Mouse (Mus musculus) stomach, embryonic 14.5 days (tissue): Measurements from ENCODE around the gene Ankra2. TPM values are rescaled to one million over a fixed set of nuclear protein-coding genes. Genes with fewer than 3 reads are reported as not detected.

Experiments used
- ATAC-seq: fragments of 200-750 bp; cut with Nextera tagmentation; 2 replicates; pipeline ENCODE4 v1.8.0; 2017; ENCODE audit warnings: low read depth, moderate TSS enrichment; ENCODE audit not compliant: insufficient number of reproducible peaks, insufficient read depth, low FRiP score
- H3K27ac ChIP-seq: fragments of 300-500 bp; sonication (generic); 2 replicates; pipeline ENCODE4 v1.5.1; 2014; ENCODE audit warnings: mild to moderate bottlenecking, low read length, moderate library complexity, mixed read lengths
- H3K27me3 ChIP-seq: fragments of 300-500 bp; sonication (generic); 2 replicates; pipeline ENCODE4 v1.6.1; 2014; ENCODE audit warnings: low read length, control low read depth, mixed read lengths; ENCODE audit not compliant: control insufficient read depth, insufficient read depth
- H3K36me3 ChIP-seq: fragments of 300-500 bp; sonication (generic); 2 replicates; pipeline ENCODE4 v1.6.1; 2014; ENCODE audit warnings: mild to moderate bottlenecking, control low read depth, low read length, moderate library complexity, mixed read lengths; ENCODE audit not compliant: control insufficient read depth, insufficient read depth
- H3K4me1 ChIP-seq: fragments of 300-500 bp; sonication (generic); 2 replicates; pipeline ENCODE4 v1.6.1; 2014; ENCODE audit warnings: low read length, control low read depth, mixed read lengths; ENCODE audit not compliant: control insufficient read depth, insufficient read depth
- H3K4me2 ChIP-seq: fragments of 300-500 bp; sonication (generic); replicated peaks from 2 replicates; pipeline ENCODE4 v1.6.1; 2014; ENCODE audit warnings: low read depth, low read length, control low read depth
- H3K4me3 ChIP-seq: fragments of 300-500 bp; sonication (generic); 2 replicates; pipeline ENCODE4 v1.5.1; 2014; ENCODE audit warnings: low read depth, low read length, control low read depth
- H3K9ac ChIP-seq: fragments of 300-500 bp; sonication (generic); replicated peaks from 2 replicates; pipeline ENCODE4 v1.6.1; 2014; ENCODE audit warnings: low read depth, mild to moderate bottlenecking, control low read depth, low read length, moderate library complexity, mixed read lengths
- H3K9me3 ChIP-seq: fragments of 300-500 bp; sonication (generic); 2 replicates; pipeline ENCODE4 v1.6.1; 2016; ENCODE audit warnings: low read depth, low read length, control low read depth; ENCODE audit not compliant: control insufficient read depth
- WGBS: fragments of 180-500 bp; shearing (Covaris S2); extraction: QIAGEN DNeasy Blood & Tissue Kit; methylation state at CpG from one replicate; pipeline ENCODE4 v1.1.7; 2014; 5-methylcytosine and 5-hydroxymethylcytosine counted together
- polyA plus RNA-seq: library from polyadenylated mRNA; unstranded; fragments of >200 nt; fragmentation: Nextera tagmentation; extraction: Ambion mirVana; gene quantifications from 2 replicates; pipeline ENCODE4 v1.2.1, GENCODE M21; 2014

The Ankra2 gene
- polyA plus RNA-seq, 1 experiment from 2014 or later, result 33.9 TPM

- H3K4me3 ChIP-seq, result no peak overlapping the region
- ATAC-seq, result no peak
Measured at GRCm38 (mm10) chr13:98245386-98245785, 17.5 kb upstream of the Ankra2 start.

DNA sequence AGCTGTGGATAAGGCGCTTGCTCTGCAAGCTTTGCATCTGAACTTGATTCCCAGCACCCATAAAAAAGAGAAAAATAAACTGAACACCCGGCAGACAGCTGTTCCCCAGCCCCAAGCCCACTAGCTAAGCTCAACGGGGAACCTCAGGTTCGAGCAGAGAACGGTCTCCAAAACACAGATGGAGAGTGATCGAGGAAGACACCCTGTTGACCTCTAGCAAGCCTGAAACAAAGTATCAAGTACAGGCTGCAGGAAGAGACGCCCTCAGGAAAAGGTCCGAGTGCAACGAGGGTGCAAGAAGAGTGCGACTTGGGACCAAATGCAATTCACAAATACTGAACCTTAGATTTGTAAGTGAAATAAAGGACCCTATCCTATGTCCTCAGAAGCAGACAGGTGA, 13.3 kb upstream of the Ankra2 start:
- Histone ChIP-seq H3K4me1 (no peaks in the 10 kb centered on the region), H3K27me3 (no peaks in the 10 kb centered on the region), H3K4me3 (no peak overlapping the region), H3K9ac (no peak overlapping the region), H3K4me2 (no peak overlapping the region), H3K9me3 (no peaks in the 10 kb centered on the region), H3K27ac (no peak overlapping the region), H3K36me3 (peaks cover 53% of the 10 kb centered on the region)
- ATAC-seq, result no peak
- 91% methylated on average over 10 of the region's 10 CpGs for WGBS

More at GRCm38 (mm10) chr13:98245386-98245785, 17.5 kb upstream of the Ankra2 start:
- H3K4me1 ChIP-seq, result no peaks in the 10 kb centered on the region
- H3K27ac ChIP-seq, result no peak overlapping the region
- no peaks in the 10 kb centered on the region for H3K9me3 ChIP-seq
- H3K9ac ChIP-seq, result no peak overlapping the region
- 69% methylated on average over 7 of the region's 7 CpGs for WGBS
- no peak overlapping the region for H3K4me2 ChIP-seq
- peaks cover 24% of the 10 kb centered on the region for H3K36me3 ChIP-seq
- H3K27me3 ChIP-seq, result no peaks in the 10 kb centered on the region

- 75% methylated on average over 9 of the region's 9 CpGs for WGBS
- H3K36me3 ChIP-seq, result peaks cover 66% of the 10 kb centered on the region
Measured at GRCm38 (mm10) chr13:98254921-98255320, 8.0 kb upstream of the Ankra2 start.

DNA sequence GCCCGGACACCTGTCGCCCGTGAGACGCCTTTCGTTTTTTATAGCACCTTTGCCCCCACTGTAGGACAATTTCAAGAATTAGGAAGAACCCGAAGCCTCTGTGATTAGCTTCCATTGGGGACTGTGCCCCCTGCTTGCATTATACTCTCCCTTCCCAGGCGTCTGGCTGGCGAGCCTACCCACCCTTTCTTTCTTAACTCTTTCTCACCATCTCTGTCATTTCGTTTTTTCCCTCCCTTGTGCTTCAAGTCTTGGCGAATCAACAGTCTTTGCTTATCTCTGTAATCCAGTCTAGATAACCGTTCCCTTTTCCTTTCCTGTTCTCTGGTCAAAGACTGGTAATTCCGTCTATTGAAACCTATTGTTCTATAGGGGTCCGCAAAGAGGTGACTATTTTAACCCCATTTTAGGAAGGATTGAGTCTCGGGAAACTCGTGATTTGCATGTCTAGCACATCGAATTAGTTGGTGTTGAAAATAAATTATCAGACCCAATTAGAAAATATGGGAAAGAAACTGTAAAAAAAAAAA, 649 bp downstream of the Ankra2 start:
- H3K4me3 ChIP-seq, result peak overlapping the region; percentile 93
- ATAC-seq, result peak; percentile 15; the same call in 1 of the 2 replicates
- WGBS, result 2% methylated on average over 16 of the region's 16 CpGs
- H3K9ac ChIP-seq, result peak overlapping the region; percentile 87
- H3K4me1 ChIP-seq, result peaks cover 13% of the 10 kb centered on the region
- peak overlapping the region; percentile 78 for H3K4me2 ChIP-seq
- no peaks in the 10 kb centered on the region for H3K27me3 ChIP-seq
- no peaks in the 10 kb centered on the region for H3K9me3 ChIP-seq
- H3K27ac ChIP-seq, result peak overlapping the region; percentile 89
- H3K36me3 ChIP-seq, result peaks cover 18% of the 10 kb centered on the region; the same call in 1 of the 2 replicates

More at GRCm38 (mm10) chr13:98254921-98255320, 8.0 kb upstream of the Ankra2 start:
- no peak for ATAC-seq
- Histone ChIP-seq H3K27ac (no peak overlapping the region), H3K4me2 (no peak overlapping the region), H3K27me3 (no peaks in the 10 kb centered on the region), H3K9ac (no peak overlapping the region), H3K9me3 (no peaks in the 10 kb centered on the region), H3K4me3 (no peak overlapping the region), H3K4me1 (no peaks in the 10 kb centered on the region)

GRCm38 (mm10) chr13:98264111-98264510, 1.2 kb downstream of the Ankra2 start:
- 26% methylated on average over 5 of the region's 5 CpGs for WGBS
- H3K4me1 ChIP-seq, result peaks cover 13% of the 10 kb centered on the region
- ATAC-seq, result no peak
- peak overlapping the region; percentile 78 for H3K4me2 ChIP-seq
- H3K4me3 ChIP-seq, result peak overlapping the region; percentile 93
- no peak overlapping the region for H3K27ac ChIP-seq
- H3K36me3 ChIP-seq, result peaks cover 20% of the 10 kb centered on the region; the same call in 1 of the 2 replicates
- H3K9ac ChIP-seq, result peak overlapping the region; percentile 87; the same call in 1 of the 2 replicates
- no peaks in the 10 kb centered on the region for H3K9me3 ChIP-seq
- no peaks in the 10 kb centered on the region for H3K27me3 ChIP-seq

- H3K4me3 ChIP-seq, result no peak overlapping the region
- peaks cover 37% of the 10 kb centered on the region for H3K36me3 ChIP-seq
- H3K4me1 ChIP-seq, result no peaks in the 10 kb centered on the region
- no peak overlapping the region for H3K9ac ChIP-seq
- no peak for ATAC-seq
- no peaks in the 10 kb centered on the region for H3K9me3 ChIP-seq
- H3K27ac ChIP-seq, result no peak overlapping the region
- H3K4me2 ChIP-seq, result no peak overlapping the region
- 90% methylated on average over 9 of the region's 9 CpGs for WGBS
- H3K27me3 ChIP-seq, result no peaks in the 10 kb centered on the region
Measured at GRCm38 (mm10) chr13:98274023-98274422, 11.1 kb downstream of the Ankra2 start.

GRCm38 (mm10) chr13:98275646-98276045, 12.8 kb downstream of the Ankra2 start:
- Histone ChIP-seq H3K4me3 (no peak overlapping the region), H3K9ac (no peak overlapping the region), H3K27me3 (no peaks in the 10 kb centered on the region), H3K36me3 (peaks cover 31% of the 10 kb centered on the region), H3K4me2 (no peak overlapping the region), H3K27ac (no peak overlapping the region), H3K4me1 (no peaks in the 10 kb centered on the region), H3K9me3 (no peaks in the 10 kb centered on the region)
- no peak for ATAC-seq
- 77% methylated on average over 4 of the region's 4 CpGs for WGBS

- H3K27me3 ChIP-seq, result no peaks in the 10 kb centered on the region
Measured at GRCm38 (mm10) chr13:98276253-98276652, 13.4 kb downstream of the Ankra2 start.

DNA sequence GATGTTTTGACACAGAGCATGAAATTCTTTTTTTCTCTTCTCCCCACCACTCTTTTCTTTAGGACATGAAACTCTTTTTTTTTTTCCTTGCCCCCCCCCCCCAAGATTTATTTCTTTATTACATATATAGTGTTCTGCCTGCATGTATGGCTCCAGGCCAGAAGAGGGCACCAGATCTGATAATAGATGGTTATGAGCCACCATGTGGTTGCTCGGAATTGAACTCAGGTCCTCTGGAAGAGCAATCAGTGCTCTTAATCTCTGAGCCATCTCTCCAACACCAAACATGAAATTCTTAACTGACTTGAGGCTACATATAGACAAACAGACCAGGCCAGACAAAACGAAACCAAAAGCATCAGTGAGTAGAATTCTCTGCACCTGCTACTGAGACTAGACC, 14.6 kb downstream of the Ankra2 start:
- Histone ChIP-seq H3K36me3 (peaks cover 14% of the 10 kb centered on the region), H3K27me3 (no peaks in the 10 kb centered on the region), H3K9ac (no peak overlapping the region), H3K4me1 (no peaks in the 10 kb centered on the region), H3K9me3 (no peaks in the 10 kb centered on the region), H3K4me2 (no peak overlapping the region), H3K4me3 (no peak overlapping the region), H3K27ac (no peak overlapping the region)
- no peak for ATAC-seq
- 83% methylated on average over 2 of the region's 2 CpGs for WGBS

More at GRCm38 (mm10) chr13:98276253-98276652, 13.4 kb downstream of the Ankra2 start:
- Histone ChIP-seq H3K36me3 (peaks cover 26% of the 10 kb centered on the region), H3K27ac (no peak overlapping the region), H3K4me2 (no peak overlapping the region), H3K4me3 (no peak overlapping the region), H3K4me1 (no peaks in the 10 kb centered on the region), H3K9ac (no peak overlapping the region), H3K9me3 (no peaks in the 10 kb centered on the region)
- 87% methylated on average over 7 of the region's 7 CpGs for WGBS
- ATAC-seq, result no peak
